Mouse (Mus musculus): ENCODE data around the gene Glmn. TPM values are rescaled to one million over a fixed set of nuclear protein-coding genes. Genes with fewer than 3 reads are reported as not detected.

Gene Glmn
- total RNA-seq (2012; rRNA removed), result 8.9 and 14.7 TPM in 2 replicates

GRCm38 (mm10) chr5:107597301-107598077 is at the start of gene Glmn, which contains the start of gene Rpap2:
Gene Glmn, minus strand, starts transcription at chr5:107597888.
Gene Rpap2, plus strand, starts transcription at chr5:107597373.
- peak; percentile 71 for DNase-seq (ENCODE audit: low read depth, low spot score)
- in situ Hi-C loops (cut with MboI; ENCODE audit: low sequenced_read_pairs in 2 of 2, unreplicated experiment in 2 of 2), result no loop called here
- Histone ChIP-seq H3K27ac (ENCODE audit: insufficient read depth, low read depth, low read length, poor library complexity, severe bottlenecking) (peak within 1 kb of the TSS; percentile 45), H3K4me3 (ENCODE audit: insufficient read depth in 1 of 2, low read depth in 1 of 2, low read length in 2 of 2, poor library complexity in 1 of 2, severe bottlenecking in 1 of 2) (peak within 1 kb of the TSS; percentile 96 to 99), H3K4me1 (ENCODE audit: control insufficient read depth in 2 of 2, insufficient read depth in 2 of 2, low read length in 2 of 2, poor library complexity in 1 of 2) (peaks cover 0 to 2% of the 10 kb centered on the region in 2 experiments; a peak in 1 of 4 replicates), H3K9me3 (ENCODE audit: control insufficient read depth, insufficient read depth, low read depth, low read length) (no peaks in the 10 kb centered on the region), H3K36me3 (ENCODE audit: control insufficient read depth, insufficient read depth, low read length, poor library complexity, severe bottlenecking) (peaks cover 3% of the 10 kb centered on the region; the same call in 1 of the 2 replicates), H3K9ac (ENCODE audit: insufficient read depth, low read depth, low read length, poor library complexity, severe bottlenecking) (peak within 1 kb of the TSS; percentile 99)
- TF ChIP-seq HCFC1 (IDR thresholded peaks at IDR 0.05; ENCODE audit: borderline replicate concordance, insufficient read depth, low read length), result peak; percentile 17; the same call in 1 of the 2 replicates
- TF ChIP-seq CHD2 (IDR thresholded peaks at IDR 0.05; ENCODE audit: low read depth, low read length), result no peak
- no peak for TF ChIP-seq ZNF384 (IDR thresholded peaks at IDR 0.05; ENCODE audit: low read depth, low read length)

GRCm38 (mm10) chr5:107645935-107646334 is 48.2 kb upstream of the Glmn start:
- Histone ChIP-seq H3K4me3 (ENCODE audit: insufficient read depth in 1 of 2, low read depth in 1 of 2, low read length in 2 of 2, poor library complexity in 1 of 2, severe bottlenecking in 1 of 2) (no peak overlapping the region), H3K27ac (ENCODE audit: insufficient read depth, low read depth, low read length, poor library complexity, severe bottlenecking) (no peak overlapping the region), H3K9ac (ENCODE audit: insufficient read depth, low read depth, low read length, poor library complexity, severe bottlenecking) (no peak overlapping the region), H3K36me3 (ENCODE audit: control insufficient read depth, insufficient read depth, low read length, poor library complexity, severe bottlenecking) (peaks cover 3% of the 10 kb centered on the region; the same call in 1 of the 2 replicates), H3K4me1 (ENCODE audit: control insufficient read depth in 2 of 2, insufficient read depth in 2 of 2, low read length in 2 of 2, poor library complexity in 1 of 2) (no peaks in the 10 kb centered on the region), H3K9me3 (ENCODE audit: control insufficient read depth, insufficient read depth, low read depth, low read length) (no peaks in the 10 kb centered on the region)
- DNase-seq (ENCODE audit: low read depth, low spot score), result no peak
- in situ Hi-C loops (cut with MboI; ENCODE audit: low sequenced_read_pairs in 2 of 2, unreplicated experiment in 2 of 2), result no loop called here
- TF ChIP-seq HCFC1 (IDR thresholded peaks at IDR 0.05; ENCODE audit: borderline replicate concordance, insufficient read depth, low read length), result no peak
- TF ChIP-seq ZNF384 (IDR thresholded peaks at IDR 0.05; ENCODE audit: low read depth, low read length), result no peak
- no peak for TF ChIP-seq MAFK (IDR thresholded peaks at IDR 0.05; ENCODE audit: insufficient read depth, low read depth, low read length)
- TF ChIP-seq CHD2 (IDR thresholded peaks at IDR 0.05; ENCODE audit: low read depth, low read length), result no peak
- TF ChIP-seq ZC3H11A (IDR thresholded peaks at IDR 0.05; ENCODE audit: borderline replicate concordance, low read depth, low read length), result no peak

- Histone ChIP-seq H3K27ac (ENCODE audit: insufficient read depth, low read depth, low read length, poor library complexity, severe bottlenecking) (no peak overlapping the region), H3K4me3 (ENCODE audit: insufficient read depth in 1 of 2, low read depth in 1 of 2, low read length in 2 of 2, poor library complexity in 1 of 2, severe bottlenecking in 1 of 2) (no peak overlapping the region), H3K36me3 (ENCODE audit: control insufficient read depth, insufficient read depth, low read length, poor library complexity, severe bottlenecking) (peaks cover 3% of the 10 kb centered on the region; the same call in 1 of the 2 replicates), H3K4me1 (ENCODE audit: control insufficient read depth in 2 of 2, insufficient read depth in 2 of 2, low read length in 2 of 2, poor library complexity in 1 of 2) (no peaks in the 10 kb centered on the region), H3K9me3 (ENCODE audit: control insufficient read depth, insufficient read depth, low read depth, low read length) (no peaks in the 10 kb centered on the region), H3K9ac (ENCODE audit: insufficient read depth, low read depth, low read length, poor library complexity, severe bottlenecking) (no peak overlapping the region)
- DNase-seq (ENCODE audit: low read depth, low spot score), result no peak
- in situ Hi-C loops (cut with MboI; ENCODE audit: low sequenced_read_pairs in 2 of 2, unreplicated experiment in 2 of 2), result no loop called here
- no peak for TF ChIP-seq CHD2 (IDR thresholded peaks at IDR 0.05; ENCODE audit: low read depth, low read length)
- TF ChIP-seq MAFK (IDR thresholded peaks at IDR 0.05; ENCODE audit: insufficient read depth, low read depth, low read length), result no peak
- no peak for TF ChIP-seq HCFC1 (IDR thresholded peaks at IDR 0.05; ENCODE audit: borderline replicate concordance, insufficient read depth, low read length)
- no peak for TF ChIP-seq ZNF384 (IDR thresholded peaks at IDR 0.05; ENCODE audit: low read depth, low read length)
- TF ChIP-seq ZC3H11A (IDR thresholded peaks at IDR 0.05; ENCODE audit: borderline replicate concordance, low read depth, low read length), result no peak
These were observed 46.9 kb upstream of the Glmn start for GRCm38 (mm10) chr5:107644595-107644994.

GRCm38 (mm10) chr5:107638366-107638765 is 40.7 kb upstream of the Glmn start:
- H3K27ac ChIP-seq (ENCODE audit: insufficient read depth, low read depth, low read length, poor library complexity, severe bottlenecking), result no peak overlapping the region
- DNase-seq (ENCODE audit: low read depth, low spot score), result no peak
- in situ Hi-C loops (cut with MboI; ENCODE audit: low sequenced_read_pairs in 2 of 2, unreplicated experiment in 2 of 2), result no loop called here
- H3K4me1 ChIP-seq (ENCODE audit: control insufficient read depth in 2 of 2, insufficient read depth in 2 of 2, low read length in 2 of 2, poor library complexity in 1 of 2), result no peaks in the 10 kb centered on the region
- no peak for TF ChIP-seq HCFC1 (IDR thresholded peaks at IDR 0.05; ENCODE audit: borderline replicate concordance, insufficient read depth, low read length)
- no peak for TF ChIP-seq CHD2 (IDR thresholded peaks at IDR 0.05; ENCODE audit: low read depth, low read length)
- no peak for TF ChIP-seq ZNF384 (IDR thresholded peaks at IDR 0.05; ENCODE audit: low read depth, low read length)
- no peak for TF ChIP-seq MAFK (IDR thresholded peaks at IDR 0.05; ENCODE audit: insufficient read depth, low read depth, low read length)
- TF ChIP-seq ZC3H11A (IDR thresholded peaks at IDR 0.05; ENCODE audit: borderline replicate concordance, low read depth, low read length), result no peak
- H3K4me3 ChIP-seq (ENCODE audit: insufficient read depth in 1 of 2, low read depth in 1 of 2, low read length in 2 of 2, poor library complexity in 1 of 2, severe bottlenecking in 1 of 2), result no peak overlapping the region
- H3K9me3 ChIP-seq (ENCODE audit: control insufficient read depth, insufficient read depth, low read depth, low read length), result no peaks in the 10 kb centered on the region
- H3K36me3 ChIP-seq (ENCODE audit: control insufficient read depth, insufficient read depth, low read length, poor library complexity, severe bottlenecking), result peaks cover 2% of the 10 kb centered on the region; the same call in 1 of the 2 replicates
- H3K9ac ChIP-seq (ENCODE audit: insufficient read depth, low read depth, low read length, poor library complexity, severe bottlenecking), result no peak overlapping the region

Data from ES-E14 (cell line).